Mouse (Mus musculus): Measurements from ENCODE around the gene Olfr695.

DNA sequence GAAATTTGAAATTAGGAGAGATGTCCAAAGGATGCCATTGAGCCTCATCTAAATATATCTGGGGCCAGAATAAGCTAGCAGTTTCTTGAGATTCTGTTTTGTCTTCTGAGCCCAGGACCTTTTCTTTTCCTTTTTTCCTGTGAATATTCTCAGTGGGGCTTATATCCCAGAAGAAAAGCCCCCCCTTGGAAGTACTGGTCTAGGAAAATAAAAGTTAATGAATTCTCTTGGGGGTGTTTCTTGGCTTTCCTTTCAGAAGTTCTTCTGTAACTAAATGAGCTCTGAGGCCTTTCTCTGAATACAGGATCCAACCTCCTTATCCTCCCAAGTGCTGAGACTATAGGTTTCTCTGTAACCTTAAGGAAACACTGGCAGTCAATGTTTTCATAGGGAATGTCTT lies 39.1 kb upstream of the Olfr695 start, which contains the start of gene Olfr698:
- no peak for TF ChIP-seq CTCF (IDR thresholded peaks at IDR 0.05 in 2 of 3, conservative IDR thresholded peaks at IDR 0.05 in 1 of 3; ENCODE audit: control insufficient read depth in 1 of 3, insufficient read depth in 1 of 3, low read depth in 2 of 3, low read length in 3 of 3, poor library complexity in 1 of 3, severe bottlenecking in 1 of 3)
- TF ChIP-seq ZNF384 (IDR thresholded peaks at IDR 0.05; ENCODE audit: low read depth, low read length): no peak
- TF ChIP-seq MYB (IDR thresholded peaks at IDR 0.05; ENCODE audit: low read depth, low read length): no peak

Data from MEL (cell line).